Mouse (Mus musculus): ENCODE measurements around the gene Orai1.

- TF ChIP-seq POLR2A (IDR thresholded peaks at IDR 0.05; ENCODE audit: borderline replicate concordance, low read depth, low read length) (no peak), CTCF (IDR thresholded peaks at IDR 0.05; ENCODE audit: low read depth, low read length) (no peak)
Observed at GRCm38 (mm10) chr5:123067395-123067995, 52.6 kb downstream of the Orai1 start.
